Mouse (Mus musculus) liver, embryonic 15.5 days (tissue): ENCODE results near the gene Ltbp1. TPM values are rescaled to one million over a fixed set of nuclear protein-coding genes. Genes with fewer than 3 reads are reported as not detected.

Source experiments
- ATAC-seq: fragments of 200-750 bp; cut with Nextera tagmentation; 2 replicates; pipeline ENCODE4 v1.8.0; 2017; ENCODE audit warnings: moderate number of reproducible peaks, mild to moderate bottlenecking, moderate library complexity; ENCODE audit not compliant: insufficient read depth
- H3K27ac ChIP-seq: fragments of 300-500 bp; sonication (generic); replicated peaks from 2 replicates; pipeline ENCODE4 v1.5.1; 2015; ENCODE audit warnings: mild to moderate bottlenecking, inconsistent platforms
- H3K27me3 ChIP-seq: fragments of 300-500 bp; sonication (generic); 2 replicates; pipeline ENCODE4 v1.6.1; 2015; ENCODE audit warnings: mild to moderate bottlenecking, inconsistent platforms
- H3K36me3 ChIP-seq: fragments of 300-500 bp; sonication (generic); replicated peaks from 2 replicates; pipeline ENCODE4 v1.6.1; 2015; ENCODE audit warnings: moderate library complexity, mild to moderate bottlenecking, inconsistent platforms
- H3K4me1 ChIP-seq: fragments of 300-500 bp; sonication (generic); replicated peaks from 2 replicates; pipeline ENCODE4 v1.6.1; 2015; ENCODE audit warnings: inconsistent platforms
- H3K4me2 ChIP-seq: fragments of 300-500 bp; sonication (generic); 2 replicates; pipeline ENCODE4 v1.6.1; 2015; ENCODE audit warnings: moderate library complexity, mild to moderate bottlenecking, inconsistent platforms
- H3K4me3 ChIP-seq: fragments of 300-500 bp; sonication (generic); replicated peaks from 2 replicates; pipeline ENCODE4 v1.5.1; 2015; ENCODE audit warnings: mild to moderate bottlenecking, inconsistent platforms
- H3K9ac ChIP-seq: fragments of 300-500 bp; sonication (generic); 2 replicates; pipeline ENCODE4 v1.6.1; 2015; ENCODE audit warnings: moderate library complexity, mild to moderate bottlenecking, inconsistent platforms
- H3K9me3 ChIP-seq: fragments of 300-500 bp; sonication (generic); replicated peaks from 2 replicates; pipeline ENCODE4 v1.6.1; 2016; ENCODE audit warnings: inconsistent platforms
- WGBS: fragments of 180-500 bp; shearing (Covaris S2); methylation state at CpG from one replicate; pipeline ENCODE4 v1.1.7; 2015; ENCODE audit warnings: mixed read lengths; ENCODE audit not compliant: insufficient replicate concordance; 5-methylcytosine and 5-hydroxymethylcytosine counted together
- polyA plus RNA-seq: library from polyadenylated mRNA; unstranded; fragments of >200 nt; fragmentation: Nextera tagmentation; extraction: Ambion mirVana; gene quantifications from 2 replicates; pipeline ENCODE4 v1.2.1, GENCODE M21; 2015

Gene Ltbp1
- polyA plus RNA-seq, 1 experiment from 2014 or later, result 1.8 TPM

DNA sequence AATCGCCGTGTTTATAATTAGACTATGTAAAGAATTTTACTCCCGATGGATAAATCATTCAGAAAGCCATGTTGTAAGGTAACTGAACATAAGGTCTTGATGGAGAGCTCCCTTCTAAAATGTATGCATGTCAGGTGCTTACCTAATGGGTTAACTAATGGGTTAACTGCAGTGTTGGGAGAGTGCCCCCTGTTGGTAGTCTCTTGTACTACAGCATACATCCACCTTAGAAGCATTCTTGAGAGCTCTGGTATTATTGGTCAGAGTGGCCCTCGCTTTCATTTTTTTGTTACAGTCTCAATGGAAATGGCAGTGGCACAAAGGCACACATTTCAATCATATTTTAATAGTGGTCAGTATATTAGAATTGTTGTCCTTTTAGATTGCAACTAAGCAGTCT is 364.8 kb downstream of the Ltbp1 start:
- ATAC-seq, result no peak
- H3K4me1 ChIP-seq, result no peaks in the 10 kb centered on the region
- H3K27me3 ChIP-seq, result no peaks in the 10 kb centered on the region
- H3K9me3 ChIP-seq, result no peaks in the 10 kb centered on the region
- H3K27ac ChIP-seq, result no peak overlapping the region
- H3K9ac ChIP-seq, result no peak overlapping the region
- H3K36me3 ChIP-seq, result no peaks in the 10 kb centered on the region
- no peak overlapping the region for H3K4me2 ChIP-seq
- WGBS, result 73% methylated on average over 4 of the region's 4 CpGs
- no peak overlapping the region for H3K4me3 ChIP-seq

DNA sequence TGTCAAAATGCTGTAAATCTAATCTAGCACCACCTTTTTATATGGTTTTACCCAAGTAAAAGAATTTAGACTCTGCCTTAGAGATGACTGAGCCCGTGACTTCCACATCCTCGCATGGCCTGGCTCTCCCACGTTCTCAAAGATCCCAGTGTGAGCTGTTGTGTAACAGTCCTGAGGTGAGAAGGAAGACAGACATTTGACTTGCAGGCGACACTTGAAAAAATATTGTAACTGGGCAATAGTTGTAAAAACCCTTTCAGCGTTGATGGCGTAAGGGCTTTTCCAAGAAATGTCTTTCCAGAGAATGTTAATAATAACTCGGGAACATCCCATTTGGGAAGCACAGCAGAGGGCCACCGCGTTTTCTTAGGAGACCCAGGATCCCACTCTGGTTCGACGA is 366.3 kb downstream of the Ltbp1 start:
- Histone ChIP-seq H3K27me3 (no peaks in the 10 kb centered on the region), H3K9ac (no peak overlapping the region), H3K4me2 (no peak overlapping the region), H3K4me1 (no peaks in the 10 kb centered on the region), H3K36me3 (no peaks in the 10 kb centered on the region), H3K27ac (no peak overlapping the region), H3K9me3 (no peaks in the 10 kb centered on the region), H3K4me3 (no peak overlapping the region)
- WGBS, result 77% methylated on average over 11 of the region's 11 CpGs
- no peak for ATAC-seq

DNA sequence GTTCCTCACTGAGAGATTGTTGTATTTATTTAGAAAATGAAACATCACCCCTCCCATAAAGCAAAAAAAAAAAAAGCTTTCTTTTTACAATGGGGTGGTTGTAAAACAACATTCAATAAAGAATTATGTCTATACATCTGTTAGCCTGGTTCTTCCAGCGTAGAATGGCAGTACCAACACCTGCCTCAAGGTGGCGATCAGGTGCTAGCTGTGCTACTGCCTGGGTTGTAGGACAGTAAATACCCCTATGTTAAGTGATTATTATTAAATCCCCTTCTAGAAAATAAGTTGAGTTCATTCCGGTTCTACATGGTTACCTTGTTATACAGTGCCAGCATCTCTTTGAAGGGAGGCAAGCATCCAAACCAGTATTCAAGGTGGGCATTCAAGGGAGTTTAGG is 367.0 kb downstream of the Ltbp1 start:
- WGBS, result 38% methylated on average over 3 of the region's 3 CpGs
- Histone ChIP-seq H3K36me3 (no peaks in the 10 kb centered on the region), H3K4me3 (no peak overlapping the region), H3K9me3 (no peaks in the 10 kb centered on the region), H3K4me2 (no peak overlapping the region), H3K27ac (no peak overlapping the region), H3K4me1 (no peaks in the 10 kb centered on the region), H3K9ac (no peak overlapping the region), H3K27me3 (no peaks in the 10 kb centered on the region)
- no peak for ATAC-seq

DNA sequence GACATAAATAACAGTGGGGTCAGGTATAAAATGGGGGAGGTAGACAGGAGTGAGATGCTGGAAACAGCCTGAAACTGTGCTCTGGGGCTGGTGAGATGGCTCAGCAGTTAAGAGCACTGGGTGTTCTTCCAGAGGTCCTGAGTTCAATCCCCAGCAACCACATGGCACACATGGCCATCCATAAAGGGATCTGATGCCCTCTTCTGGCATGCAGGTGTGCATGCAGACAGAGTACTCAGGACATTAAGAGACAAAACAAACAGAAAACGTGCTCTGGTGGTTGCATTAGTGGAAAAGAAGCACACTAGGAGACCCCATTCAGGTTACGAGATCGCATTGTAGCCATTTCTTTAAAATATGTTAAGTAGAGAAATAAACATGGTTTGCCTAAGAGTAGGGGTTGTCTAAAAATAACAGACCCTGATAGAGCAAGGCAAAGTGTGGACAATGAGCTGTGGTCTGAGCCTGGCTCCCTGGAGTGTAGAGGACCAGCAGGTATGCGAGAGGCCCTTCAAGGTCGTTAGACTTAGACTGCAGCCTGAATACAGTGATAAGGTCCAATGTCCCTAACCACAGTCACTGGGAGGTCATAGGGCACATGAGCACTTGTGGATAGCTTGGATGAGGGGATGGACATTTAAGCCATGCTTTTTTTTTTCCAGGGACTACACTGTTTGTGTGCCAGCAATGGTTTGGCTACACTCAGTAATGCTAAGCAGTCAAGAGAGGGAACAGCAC is 369.1 kb downstream of the Ltbp1 start:
- H3K4me3 ChIP-seq, result no peak overlapping the region
- no peaks in the 10 kb centered on the region for H3K27me3 ChIP-seq
- no peaks in the 10 kb centered on the region for H3K9me3 ChIP-seq
- no peak for ATAC-seq
- H3K4me2 ChIP-seq, result no peak overlapping the region
- H3K27ac ChIP-seq, result no peak overlapping the region
- H3K36me3 ChIP-seq, result no peaks in the 10 kb centered on the region
- H3K4me1 ChIP-seq, result no peaks in the 10 kb centered on the region
- no peak overlapping the region for H3K9ac ChIP-seq
- WGBS, result 49% methylated on average over 5 of the region's 5 CpGs

DNA sequence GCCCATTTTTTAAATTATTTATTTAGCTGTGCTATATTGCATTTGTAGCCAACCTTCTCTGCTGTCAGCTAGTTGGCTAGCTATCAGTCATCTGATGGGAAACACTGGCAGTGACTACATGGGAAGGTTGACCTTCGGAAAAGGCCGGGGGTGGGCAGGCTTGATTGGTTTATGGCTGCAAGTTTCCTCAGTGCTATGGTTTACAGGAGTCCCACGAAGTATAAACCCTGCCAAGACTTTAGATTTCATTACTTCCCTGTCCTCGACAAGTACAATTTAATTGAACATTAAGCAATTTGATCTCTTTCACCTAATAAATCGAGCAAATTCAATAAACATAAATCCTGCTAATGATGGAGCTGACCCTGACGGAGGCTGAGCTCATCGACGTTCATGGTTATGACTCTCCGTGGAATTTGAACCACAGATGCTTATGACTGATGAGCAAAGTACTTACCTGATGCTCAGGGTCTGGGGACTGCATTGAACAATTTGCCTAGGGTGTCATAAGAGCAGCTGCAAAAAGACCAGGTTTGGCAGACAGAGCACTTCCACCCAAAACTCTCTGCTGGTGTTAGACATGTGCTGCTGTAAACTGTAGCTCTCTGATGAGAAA is 373.0 kb downstream of the Ltbp1 start:
- no peak overlapping the region for H3K27ac ChIP-seq
- WGBS, result 64% methylated on average over 9 of the region's 9 CpGs
- no peaks in the 10 kb centered on the region for H3K27me3 ChIP-seq
- ATAC-seq, result no peak
- no peak overlapping the region for H3K4me3 ChIP-seq
- H3K4me2 ChIP-seq, result no peak overlapping the region
- no peaks in the 10 kb centered on the region for H3K4me1 ChIP-seq
- no peaks in the 10 kb centered on the region for H3K36me3 ChIP-seq
- no peak overlapping the region for H3K9ac ChIP-seq
- no peaks in the 10 kb centered on the region for H3K9me3 ChIP-seq

DNA sequence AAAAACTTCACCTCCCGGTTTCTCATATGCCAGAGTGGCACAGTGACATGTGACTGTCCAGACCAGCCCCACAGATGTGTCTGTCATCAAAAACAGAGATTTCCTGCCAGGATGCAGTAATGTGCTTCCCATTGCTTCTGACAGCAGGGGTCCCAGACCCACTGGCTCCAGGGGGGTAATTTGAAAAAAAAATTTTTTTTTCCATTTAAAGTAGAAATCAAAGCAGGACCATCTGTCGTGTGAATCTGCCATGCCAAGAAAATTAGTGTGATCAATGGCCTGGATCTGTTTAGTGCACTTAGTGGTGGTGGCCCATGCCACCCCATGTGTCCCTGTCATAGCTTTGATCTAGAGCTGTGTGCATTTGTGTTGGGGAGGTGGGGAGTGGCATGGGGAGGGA is 374.8 kb downstream of the Ltbp1 start:
- ATAC-seq, result no peak
- Histone ChIP-seq H3K27ac (no peak overlapping the region), H3K4me3 (no peak overlapping the region), H3K9me3 (no peaks in the 10 kb centered on the region), H3K36me3 (no peaks in the 10 kb centered on the region), H3K9ac (no peak overlapping the region), H3K27me3 (no peaks in the 10 kb centered on the region), H3K4me1 (no peaks in the 10 kb centered on the region), H3K4me2 (no peak overlapping the region)
- 57% methylated on average over 2 of the region's 2 CpGs for WGBS

DNA sequence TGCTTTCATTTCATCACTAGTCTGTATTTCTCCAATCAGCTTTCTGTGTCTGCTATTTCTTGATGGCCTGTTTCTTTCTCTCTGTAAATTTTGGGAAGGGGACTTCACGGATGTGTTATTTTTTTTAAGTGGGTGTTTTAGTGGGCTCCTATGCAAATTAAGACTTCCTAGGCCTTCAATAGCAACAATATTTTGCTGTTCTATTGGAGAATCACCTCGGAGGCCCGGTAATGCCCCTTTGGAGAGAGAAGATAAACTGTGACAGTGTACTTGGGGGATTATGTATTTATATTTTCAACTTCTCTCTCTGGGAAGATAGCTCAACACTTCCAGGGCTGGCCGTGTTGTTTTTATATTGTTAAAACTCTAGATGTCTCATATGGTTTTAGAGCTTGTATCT is 383.0 kb downstream of the Ltbp1 start:
- H3K4me1 ChIP-seq, result no peaks in the 10 kb centered on the region
- no peaks in the 10 kb centered on the region for H3K27me3 ChIP-seq
- H3K4me2 ChIP-seq, result no peak overlapping the region
- WGBS, result 67% methylated on average over 4 of the region's 4 CpGs
- H3K36me3 ChIP-seq, result no peaks in the 10 kb centered on the region
- no peak overlapping the region for H3K4me3 ChIP-seq
- no peak for ATAC-seq
- no peak overlapping the region for H3K27ac ChIP-seq
- no peak overlapping the region for H3K9ac ChIP-seq
- H3K9me3 ChIP-seq, result no peaks in the 10 kb centered on the region

DNA sequence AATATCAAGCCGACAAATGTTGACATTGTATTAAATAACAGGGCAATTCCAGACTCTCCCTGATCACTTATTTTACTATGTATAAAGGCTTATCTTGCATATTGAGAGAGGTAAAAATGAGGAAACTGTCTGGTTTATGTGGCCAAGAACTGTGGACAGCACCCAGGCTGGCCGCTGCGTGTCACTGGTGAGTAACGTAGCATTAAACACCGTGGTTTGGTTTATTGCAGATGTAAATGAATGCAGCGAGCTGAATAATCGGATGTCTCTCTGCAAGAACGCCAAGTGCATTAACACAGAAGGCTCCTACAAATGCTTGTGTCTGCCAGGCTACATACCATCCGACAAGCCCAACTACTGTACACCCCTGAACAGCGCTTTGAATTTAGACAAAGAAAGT is 384.8 kb downstream of the Ltbp1 start:
- Histone ChIP-seq H3K4me2 (no peak overlapping the region), H3K4me3 (no peak overlapping the region), H3K27me3 (no peaks in the 10 kb centered on the region), H3K4me1 (no peaks in the 10 kb centered on the region), H3K9ac (no peak overlapping the region), H3K36me3 (no peaks in the 10 kb centered on the region), H3K9me3 (no peaks in the 10 kb centered on the region), H3K27ac (no peak overlapping the region)
- ATAC-seq, result no peak
- 78% methylated on average over 10 of the region's 10 CpGs for WGBS

DNA sequence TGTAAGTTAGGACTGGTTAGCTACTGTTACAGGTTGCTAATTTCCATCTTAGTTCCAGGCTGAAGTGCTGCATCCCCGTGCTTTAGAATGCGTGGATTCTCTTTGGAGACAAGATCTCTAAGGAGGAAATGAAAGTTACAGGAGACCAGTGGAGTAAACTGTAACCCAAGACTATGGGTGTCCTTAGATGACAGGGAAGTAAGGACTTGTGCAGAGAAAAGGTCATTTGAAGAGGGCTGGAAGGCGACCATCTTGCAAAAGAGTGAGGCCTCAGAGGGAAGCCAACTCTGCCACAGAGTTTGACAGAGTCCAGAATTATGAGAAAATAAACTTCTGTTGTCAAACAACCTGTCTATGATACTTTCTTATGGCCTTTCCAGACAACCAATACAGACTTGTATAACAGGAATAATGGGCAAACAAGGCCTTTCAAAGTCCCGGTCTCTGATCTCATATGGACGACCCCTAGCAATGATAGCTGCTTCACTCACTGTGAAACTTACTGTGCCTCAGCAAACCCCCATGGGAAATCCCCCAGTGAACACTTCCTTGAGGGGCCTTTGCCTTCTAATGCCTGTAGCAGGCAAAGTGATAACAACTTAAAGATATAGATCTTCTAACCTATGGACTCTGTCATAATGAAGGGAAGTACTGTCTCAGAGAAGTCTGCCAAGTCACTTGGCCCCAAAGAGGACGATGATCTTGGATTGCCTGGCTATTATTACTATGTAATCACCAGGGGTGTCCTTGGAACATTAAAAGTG is 386.2 kb downstream of the Ltbp1 start:
- Histone ChIP-seq H3K27ac (no peak overlapping the region), H3K27me3 (no peaks in the 10 kb centered on the region), H3K4me1 (no peaks in the 10 kb centered on the region), H3K4me3 (no peak overlapping the region), H3K9me3 (no peaks in the 10 kb centered on the region), H3K4me2 (no peak overlapping the region), H3K9ac (no peak overlapping the region), H3K36me3 (no peaks in the 10 kb centered on the region)
- WGBS, result 71% methylated on average over 6 of the region's 6 CpGs
- ATAC-seq, result no peak

DNA sequence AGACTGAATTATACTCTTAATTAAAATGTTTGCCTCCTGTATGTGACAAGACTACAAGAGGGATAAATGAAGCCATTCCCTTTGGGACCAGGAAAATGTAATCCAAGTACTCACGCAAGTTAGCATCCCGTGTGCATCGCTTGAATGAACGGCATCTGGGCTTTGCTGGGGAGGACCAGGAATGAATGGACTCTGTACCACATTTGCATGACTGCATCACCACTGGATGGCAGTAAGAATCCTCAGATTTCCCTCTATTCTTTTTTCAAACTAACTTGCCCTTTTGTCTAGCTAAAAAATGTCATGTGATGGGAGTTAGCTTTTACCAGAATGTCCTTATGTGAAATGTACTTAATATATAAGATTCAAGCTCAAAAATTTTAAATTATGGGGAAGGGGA is 401.0 kb downstream of the Ltbp1 start:
- no peaks in the 10 kb centered on the region for H3K4me1 ChIP-seq
- no peaks in the 10 kb centered on the region for H3K27me3 ChIP-seq
- H3K27ac ChIP-seq, result no peak overlapping the region
- no peak overlapping the region for H3K9ac ChIP-seq
- 51% methylated on average over 4 of the region's 4 CpGs for WGBS
- no peak overlapping the region for H3K4me3 ChIP-seq
- no peaks in the 10 kb centered on the region for H3K36me3 ChIP-seq
- ATAC-seq, result no peak
- H3K9me3 ChIP-seq, result no peaks in the 10 kb centered on the region
- no peak overlapping the region for H3K4me2 ChIP-seq

DNA sequence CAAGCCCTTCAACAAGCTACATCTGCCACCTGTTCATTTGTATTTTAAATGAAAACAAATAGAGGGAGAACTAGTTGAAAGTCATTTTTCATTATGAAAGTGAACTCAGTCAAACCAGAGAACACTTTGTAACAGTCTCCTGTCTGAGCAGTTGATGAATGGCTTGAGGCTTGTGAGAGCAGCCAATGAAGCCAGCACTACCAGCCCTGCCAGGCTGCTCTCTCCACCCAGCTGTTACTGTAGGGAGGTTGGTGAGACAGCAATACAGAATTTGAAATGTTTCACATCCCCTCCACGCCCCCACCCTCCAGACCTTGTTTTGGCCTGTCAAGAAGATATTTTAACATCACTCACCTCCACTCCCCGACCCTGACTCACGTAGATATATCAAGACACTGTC is 411.5 kb downstream of the Ltbp1 start:
- 48% methylated on average over 3 of the region's 3 CpGs for WGBS
- Histone ChIP-seq H3K36me3 (no peaks in the 10 kb centered on the region), H3K4me2 (no peak overlapping the region), H3K9me3 (no peaks in the 10 kb centered on the region), H3K4me3 (no peak overlapping the region), H3K27ac (no peak overlapping the region), H3K4me1 (no peaks in the 10 kb centered on the region), H3K27me3 (no peaks in the 10 kb centered on the region), H3K9ac (no peak overlapping the region)
- no peak for ATAC-seq
